In the genomic region with DNA sequence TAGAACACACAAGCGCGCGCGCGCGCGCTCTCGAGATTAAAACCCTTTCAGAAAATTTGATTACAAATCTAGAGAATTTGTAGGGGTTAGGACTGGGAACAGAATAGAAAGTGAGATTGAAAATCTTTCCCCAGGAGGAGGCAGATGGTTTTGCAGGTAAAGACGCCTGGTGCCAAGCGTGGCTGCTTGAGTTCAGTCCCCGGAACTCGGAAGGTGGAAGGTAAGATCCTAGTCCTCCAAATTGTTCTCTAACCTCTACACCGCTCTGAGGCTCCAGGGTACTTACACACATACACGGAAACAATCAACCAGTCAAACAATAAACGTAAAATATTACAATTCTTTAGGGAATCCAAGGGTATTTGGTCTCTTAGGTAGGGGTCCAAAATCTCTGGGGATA, we compare ENCODE assay signal across 9 mouse cellular contexts. TPM values are rescaled to one million over a fixed set of nuclear protein-coding genes. Genes with fewer than 3 reads are reported as not detected.
DNase-seq lines count a peak whose midpoint lies in the region; ATAC-seq and TF ChIP-seq lines count a peak whose summit lies in the region.
"Had no signal": no experiment of that assay in that cellular context is flagged by ENCODE, and none has a peak within 500 bp of the region (broad histone marks: within the 10 kb centered on the region; RNA-seq: fewer than 3 reads in every experiment).

No protein-coding gene starts in this region.

- no peaks in the 10 kb centered on the region for H3K9me3 ChIP-seq in liver, embryonic 13.5 days (replicated peaks)
- no peaks in the 10 kb centered on the region for H3K9me3 ChIP-seq in stomach, postnatal 0 days (ENCODE audit: control insufficient read depth, low read length)

- no peaks in the 10 kb centered on the region for H3K36me3 ChIP-seq in liver, embryonic 13.5 days
- no peaks in the 10 kb centered on the region for H3K36me3 ChIP-seq in stomach, postnatal 0 days (ENCODE audit: control insufficient read depth, insufficient read depth, low read length)

- peaks cover 64% of the 10 kb centered on the region for H3K27me3 ChIP-seq in liver, embryonic 13.5 days
- H3K27me3 ChIP-seq in stomach, postnatal 0 days (ENCODE audit: control insufficient read depth, insufficient read depth, low read length), result no peaks in the 10 kb centered on the region

- TF ChIP-seq EP300 in stomach, postnatal 0 days (optimal IDR thresholded peaks at IDR 0.05), result no peak

- H3K27ac ChIP-seq in liver, embryonic 13.5 days, result no peak overlapping the region
- H3K27ac ChIP-seq in stomach, postnatal 0 days (replicated peaks), result no peak overlapping the region

- TF ChIP-seq CTCF in stomach, postnatal 0 days (IDR thresholded peaks at IDR 0.05; ENCODE audit: low read depth), result no peak

- no peak for ATAC-seq in liver, embryonic 13.5 days (ENCODE audit: low read depth)
- ATAC-seq in stomach, postnatal 0 days (ENCODE audit: low FRiP score, low TSS enrichment), result no peak

- peaks cover 10% of the 10 kb centered on the region for H3K4me1 ChIP-seq in liver, embryonic 13.5 days (replicated peaks)
- H3K4me1 ChIP-seq in stomach, postnatal 0 days (replicated peaks; ENCODE audit: control insufficient read depth, insufficient read depth), result no peaks in the 10 kb centered on the region

- H3K9ac ChIP-seq in liver, embryonic 13.5 days, result no peak overlapping the region
- no peak overlapping the region for H3K9ac ChIP-seq in stomach, postnatal 0 days (ENCODE audit: low read length)

- DNase-seq in heart, adult 11 months, result peak; percentile 40
- DNase-seq in heart, adult 9 months (ENCODE audit: low spot score in 2 of 2), result no peak
- DNase-seq in urinary bladder, adult 2 months (ENCODE audit: low spot score), result peak; percentile 10
- no peak for DNase-seq in urinary bladder, postnatal 14 days (ENCODE audit: low spot score)
- no peak for DNase-seq in liver, embryonic 13.5 days
- DNase-seq in stomach, postnatal 0 days (ENCODE audit: low spot score), result no peak
- DNase-seq in gastrocnemius, adult 18-20 months (ENCODE audit: low spot score), result no peak
- no peak for DNase-seq in ovary, postnatal 36 days (ENCODE audit: low spot score)

- H3K4me3 ChIP-seq in liver, embryonic 13.5 days (replicated peaks), result peak overlapping the region; percentile 50; the same call in 1 of the 2 replicates
- H3K4me3 ChIP-seq in stomach, postnatal 0 days (ENCODE audit: low read depth, low read length), result peak overlapping the region; percentile 44

- WGBS in liver, embryonic 13.5 days (ENCODE audit: insufficient replicate concordance), result 6% methylated on average over 15 of the region's 15 CpGs
- WGBS in stomach, postnatal 0 days, result 4% methylated on average over 15 of the region's 15 CpGs

- peak overlapping the region; percentile 67 for H3K4me2 ChIP-seq in liver, embryonic 13.5 days
- H3K4me2 ChIP-seq in stomach, postnatal 0 days (replicated peaks; ENCODE audit: low read depth), result peak overlapping the region; percentile 79

RNA-seq across cellular contexts. Expression of a gene that starts 0.5 kb away (rescaled TPM):
- polyA plus RNA-seq in urinary bladder, adult 2 months (2012; rRNA removed), result 4.0 and 4.3 TPM in 2 replicates
- 7.5 and 7.8 TPM in 2 replicates for polyA plus RNA-seq in liver, embryonic 13.5 days (2015; fragmentation: Nextera tagmentation; extraction: Ambion mirVana)
- 3.2 and 3.6 TPM in 2 replicates for polyA plus RNA-seq in stomach, postnatal 0 days (2015; fragmentation: Nextera tagmentation; extraction: Ambion mirVana)
- total RNA-seq in gastrocnemius, adult 18-20 months (2021), result under 1 TPM; 0.18 to 0.28 TPM

RNA-seq across cellular contexts. Expression of a gene that starts 42.0 kb away (rescaled TPM):
- polyA plus RNA-seq in urinary bladder, adult 2 months (2012; rRNA removed), result 12.4 and 15.5 TPM in 2 replicates
- 0.83 and 0.92 TPM in 2 replicates for polyA plus RNA-seq in liver, embryonic 13.5 days (2015; fragmentation: Nextera tagmentation; extraction: Ambion mirVana)
- 1.1 and 1.2 TPM in 2 replicates for polyA plus RNA-seq in stomach, postnatal 0 days (2015; fragmentation: Nextera tagmentation; extraction: Ambion mirVana)
- 1 to 10 TPM; 3.3 to 4.1 TPM for total RNA-seq in gastrocnemius, adult 18-20 months (2021)
- total RNA-seq: common myeloid progenitor, adult 5-6 weeks had no signal

RNA-seq across cellular contexts. Expression of a gene that starts 53.3 kb away (rescaled TPM):
- 32.9 and 40.1 TPM in 2 replicates for polyA plus RNA-seq in urinary bladder, adult 2 months (2012; rRNA removed)
- 29.3 and 35.6 TPM in 2 replicates for polyA plus RNA-seq in liver, embryonic 13.5 days (2015; fragmentation: Nextera tagmentation; extraction: Ambion mirVana)
- 44.0 and 45.6 TPM in 2 replicates for polyA plus RNA-seq in stomach, postnatal 0 days (2015; fragmentation: Nextera tagmentation; extraction: Ambion mirVana)
- 10 to 100 TPM; 27.0 to 30.3 TPM for total RNA-seq in gastrocnemius, adult 18-20 months (2021)

Comparison
In these comparisons a context has a peak if more than half of its experiments do, and no peak if none do; other contexts are left out.
1. DNase-seq: peak in heart, adult 11 months (single experiment) and urinary bladder, adult 2 months (single experiment); none in heart, adult 9 months (0 of 2), urinary bladder, postnatal 14 days (single experiment), liver, embryonic 13.5 days (single experiment), stomach, postnatal 0 days (single experiment), gastrocnemius, adult 18-20 months (single experiment) and ovary, postnatal 36 days (single experiment).